Mouse (Mus musculus) hindbrain, embryonic 16.5 days (tissue): ENCODE data around the gene Zc3h12c. TPM values are rescaled to one million over a fixed set of nuclear protein-coding genes. Genes with fewer than 3 reads are reported as not detected.

ENCODE experiments used
- ATAC-seq: fragments of 200-750 bp; cut with Nextera tagmentation; 2 replicates; pipeline ENCODE4 v1.8.0; 2017; ENCODE audit warnings: moderate TSS enrichment, moderate library complexity
- H3K27ac ChIP-seq: fragments of 300-500 bp; sonication (generic); 2 replicates; pipeline ENCODE4 v1.5.1; 2014; ENCODE audit warnings: low read depth, mild to moderate bottlenecking, control low read depth, low read length, moderate library complexity
- H3K27me3 ChIP-seq: fragments of 300-500 bp; sonication (generic); replicated peaks from 2 replicates; pipeline ENCODE4 v1.6.1; 2014; ENCODE audit warnings: low read length; ENCODE audit not compliant: control insufficient read depth, insufficient read depth
- H3K36me3 ChIP-seq: fragments of 300-500 bp; sonication (generic); 2 replicates; pipeline ENCODE4 v1.6.1; 2014; ENCODE audit warnings: mild to moderate bottlenecking, low read length, moderate library complexity, mixed read lengths; ENCODE audit not compliant: control insufficient read depth, insufficient read depth
- H3K4me1 ChIP-seq: fragments of 300-500 bp; sonication (generic); 2 replicates; pipeline ENCODE4 v1.6.1; 2014; ENCODE audit warnings: low read depth, low read length; ENCODE audit not compliant: control insufficient read depth, insufficient read depth
- H3K4me2 ChIP-seq: fragments of 300-500 bp; sonication (generic); 2 replicates; pipeline ENCODE4 v1.6.1; 2014; ENCODE audit warnings: mild to moderate bottlenecking, low read length, control low read depth, moderate library complexity
- H3K4me3 ChIP-seq: fragments of 300-500 bp; sonication (generic); 2 replicates; pipeline ENCODE4 v1.5.1; 2014; ENCODE audit warnings: mild to moderate bottlenecking, low read length, control low read depth, moderate library complexity
- H3K9ac ChIP-seq: fragments of 300-500 bp; sonication (generic); 2 replicates; pipeline ENCODE4 v1.6.1; 2014; ENCODE audit warnings: low read depth, mild to moderate bottlenecking, control low read depth, low read length, moderate library complexity
- H3K9me3 ChIP-seq: fragments of 300-500 bp; sonication (generic); 2 replicates; pipeline ENCODE4 v1.6.1; 2014; ENCODE audit warnings: mild to moderate bottlenecking, low read length, moderate library complexity; ENCODE audit not compliant: control insufficient read depth
- WGBS: fragments of 180-500 bp; shearing (Covaris S2); extraction: QIAGEN DNeasy Blood & Tissue Kit; methylation state at CpG from one replicate; pipeline ENCODE4 v1.1.7; 2014; 5-methylcytosine and 5-hydroxymethylcytosine counted together
- polyA plus RNA-seq: library from polyadenylated mRNA; unstranded; fragments of >200 nt; fragmentation: Nextera tagmentation; extraction: Ambion mirVana; gene quantifications from 2 replicates; pipeline ENCODE4 v1.2.1, GENCODE M21; 2015

Gene Zc3h12c
- polyA plus RNA-seq, 1 experiment from 2014 or later: 3.0 TPM

DNA sequence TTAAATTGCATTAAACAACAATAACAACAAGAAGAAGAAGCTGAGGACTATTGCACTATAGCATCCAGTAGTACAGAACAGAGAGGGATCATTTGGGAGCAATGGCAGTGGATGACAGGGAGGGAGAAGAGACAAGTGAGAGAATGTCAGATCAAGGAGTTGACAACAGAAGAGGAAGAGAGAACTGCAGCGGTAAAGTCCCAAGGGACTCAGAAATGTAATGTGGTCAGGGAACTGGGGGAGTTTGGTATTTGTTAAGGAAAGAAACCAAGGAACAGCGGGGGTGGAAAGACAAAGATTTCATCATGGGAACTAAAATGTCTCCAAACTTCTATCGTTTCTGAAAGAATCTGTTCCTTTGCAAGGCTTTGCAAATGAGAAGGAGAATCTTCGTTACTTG, 22.5 kb upstream of the Zc3h12c start:
- no peak overlapping the region for H3K4me3 ChIP-seq
- H3K27ac ChIP-seq: no peak overlapping the region
- 81% methylated on average over 4 of the region's 4 CpGs for WGBS
- ATAC-seq: no peak
- H3K4me2 ChIP-seq: no peak overlapping the region
- H3K36me3 ChIP-seq: no peaks in the 10 kb centered on the region
- no peak overlapping the region for H3K9ac ChIP-seq
- H3K27me3 ChIP-seq: no peaks in the 10 kb centered on the region
- H3K4me1 ChIP-seq: no peaks in the 10 kb centered on the region
- H3K9me3 ChIP-seq: no peaks in the 10 kb centered on the region

DNA sequence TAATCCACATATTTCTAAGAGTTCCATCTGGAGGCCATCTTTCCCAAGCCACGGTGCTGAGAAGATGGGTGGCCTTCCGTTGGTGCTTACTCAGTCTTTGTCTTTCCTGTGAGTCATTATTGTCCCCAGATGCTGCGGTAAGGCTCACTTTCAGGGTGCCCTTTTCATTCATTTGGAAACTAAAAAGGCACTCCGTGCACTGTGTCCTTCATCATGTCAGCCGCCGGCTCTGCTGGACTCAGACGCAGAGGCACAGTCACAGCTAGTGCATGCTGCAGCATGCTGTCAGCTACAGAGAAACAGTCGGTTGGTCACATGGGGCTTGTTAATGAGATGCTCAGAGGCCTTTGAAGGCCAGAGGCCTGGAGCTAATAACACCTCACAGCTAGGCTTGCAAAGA, 19.7 kb upstream of the Zc3h12c start:
- H3K27me3 ChIP-seq: no peaks in the 10 kb centered on the region
- no peak overlapping the region for H3K27ac ChIP-seq
- no peaks in the 10 kb centered on the region for H3K9me3 ChIP-seq
- no peak overlapping the region for H3K4me3 ChIP-seq
- ATAC-seq: peak; percentile 76
- peak overlapping the region; percentile 33; the same call in 1 of the 2 replicates for H3K9ac ChIP-seq
- WGBS: 13% methylated on average over 8 of the region's 8 CpGs
- H3K4me1 ChIP-seq: no peaks in the 10 kb centered on the region
- 0 out of 2 replicates have a peak overlapping the region, but pooled peaks have one; percentile 13 for H3K4me2 ChIP-seq
- H3K36me3 ChIP-seq: no peaks in the 10 kb centered on the region

DNA sequence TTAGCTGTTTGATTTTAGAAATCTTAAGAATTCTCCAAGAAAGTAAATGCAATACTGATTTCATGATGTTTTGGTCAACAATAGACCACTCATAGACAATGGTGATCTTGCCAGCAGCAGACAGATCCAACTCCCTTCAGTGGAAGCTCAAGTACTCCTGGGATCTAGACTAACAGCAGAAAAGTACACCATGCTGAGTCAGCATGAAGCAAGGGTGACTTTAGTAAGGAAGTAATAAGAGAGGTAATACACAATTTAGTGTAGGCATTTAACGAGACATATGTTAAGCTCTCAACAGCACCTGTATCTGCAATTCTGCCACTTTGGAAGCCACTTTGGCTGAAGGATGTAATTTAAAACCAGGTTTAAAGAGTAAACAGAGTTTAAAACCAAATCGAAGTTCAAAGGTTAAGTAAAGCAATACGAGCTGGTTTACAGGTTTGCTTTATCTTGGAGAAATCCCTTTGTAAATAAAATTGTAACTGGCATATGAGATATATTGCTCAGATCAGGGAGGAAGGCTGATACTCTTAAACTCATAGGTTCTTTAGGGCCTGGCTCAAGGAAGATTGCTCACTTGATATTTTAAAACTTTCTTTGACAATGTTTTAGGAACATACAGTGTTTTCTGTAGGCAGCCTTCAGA, 18.0 kb upstream of the Zc3h12c start:
- WGBS: 86% methylated on average over 3 of the region's 3 CpGs
- Histone ChIP-seq H3K4me3 (no peak overlapping the region), H3K36me3 (no peaks in the 10 kb centered on the region), H3K9me3 (no peaks in the 10 kb centered on the region), H3K4me2 (no peak overlapping the region), H3K27ac (no peak overlapping the region), H3K27me3 (no peaks in the 10 kb centered on the region), H3K9ac (no peak overlapping the region), H3K4me1 (no peaks in the 10 kb centered on the region)
- ATAC-seq: no peak

DNA sequence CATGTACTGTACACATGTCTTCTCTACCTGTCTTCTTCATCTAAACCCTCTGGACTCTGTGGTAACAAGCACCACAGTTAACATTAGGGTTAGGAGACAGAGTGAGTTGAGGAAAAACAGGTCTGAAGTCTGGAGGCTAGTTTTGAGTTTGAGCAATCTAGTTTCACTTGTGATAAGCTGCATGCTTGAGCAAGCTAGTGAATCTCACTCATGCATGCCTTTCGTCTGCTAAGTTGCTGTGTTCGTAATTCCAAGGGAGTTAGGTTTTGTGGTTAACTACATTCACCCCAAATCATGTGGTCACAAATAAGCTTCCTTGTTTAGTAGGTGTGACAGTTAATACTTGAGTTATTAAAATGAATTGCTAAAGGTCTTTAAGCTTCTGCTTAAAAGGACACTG, 13.0 kb upstream of the Zc3h12c start:
- H3K4me1 ChIP-seq: no peaks in the 10 kb centered on the region
- H3K27me3 ChIP-seq: no peaks in the 10 kb centered on the region
- H3K27ac ChIP-seq: no peak overlapping the region
- 81% methylated on average over 2 of the region's 2 CpGs for WGBS
- no peak overlapping the region for H3K9ac ChIP-seq
- ATAC-seq: no peak
- H3K4me3 ChIP-seq: no peak overlapping the region
- no peak overlapping the region for H3K4me2 ChIP-seq
- no peaks in the 10 kb centered on the region for H3K9me3 ChIP-seq
- no peaks in the 10 kb centered on the region for H3K36me3 ChIP-seq

DNA sequence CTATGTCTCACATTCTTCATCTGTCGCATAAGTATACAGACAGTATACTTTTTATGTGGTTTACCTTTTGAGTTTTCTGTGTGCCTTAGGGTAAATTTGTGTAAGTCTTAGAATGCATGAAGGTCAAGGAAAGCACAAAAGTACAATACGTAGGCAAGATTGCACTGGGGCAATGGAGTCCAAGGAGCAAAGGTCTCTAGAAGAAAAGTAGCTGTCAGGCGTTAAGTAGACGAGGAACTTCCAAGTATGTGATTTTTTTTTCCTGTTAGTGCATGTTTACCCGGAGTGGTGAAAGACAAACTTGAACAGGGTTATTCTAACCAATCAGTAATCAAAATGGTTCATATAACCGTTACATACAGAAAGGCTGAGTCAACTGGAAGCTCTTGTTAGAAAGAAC, 12.5 kb upstream of the Zc3h12c start:
- H3K9ac ChIP-seq: no peak overlapping the region
- no peak overlapping the region for H3K4me3 ChIP-seq
- H3K27ac ChIP-seq: no peak overlapping the region
- no peak overlapping the region for H3K4me2 ChIP-seq
- WGBS: 90% methylated on average over 6 of the region's 6 CpGs
- H3K9me3 ChIP-seq: no peaks in the 10 kb centered on the region
- H3K27me3 ChIP-seq: no peaks in the 10 kb centered on the region
- no peaks in the 10 kb centered on the region for H3K4me1 ChIP-seq
- no peak for ATAC-seq
- H3K36me3 ChIP-seq: no peaks in the 10 kb centered on the region

DNA sequence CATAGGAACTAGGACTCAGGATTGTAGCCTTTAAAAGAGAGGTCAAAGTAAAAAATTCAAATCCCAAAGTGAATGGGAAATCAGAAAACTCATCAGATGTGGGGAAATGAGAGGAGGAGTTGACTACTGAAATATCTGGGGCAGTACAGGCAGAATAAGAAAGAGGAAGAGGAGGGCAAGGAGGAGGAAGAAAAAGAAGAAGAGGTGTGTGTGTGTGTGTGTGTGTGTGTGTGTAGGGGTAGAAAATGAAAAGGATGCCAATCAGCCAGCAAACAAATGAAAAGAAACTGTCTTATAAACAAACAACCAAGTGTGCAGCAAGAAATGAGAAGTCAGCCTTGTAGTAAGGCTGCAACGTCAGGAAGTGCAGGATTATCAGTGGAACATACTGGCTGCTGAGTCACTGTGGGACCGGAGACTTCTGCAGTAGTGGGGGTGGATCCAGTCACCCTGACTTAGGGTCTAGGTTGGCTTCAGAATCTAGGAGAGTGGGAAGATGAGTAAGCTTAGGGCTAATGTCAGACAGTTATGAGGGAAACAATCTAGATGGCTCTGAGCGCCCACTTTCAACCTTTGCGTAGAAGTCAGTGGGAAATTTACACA, 7.0 kb upstream of the Zc3h12c start:
- H3K27ac ChIP-seq: no peak overlapping the region
- no peak for ATAC-seq
- no peak overlapping the region for H3K4me3 ChIP-seq
- H3K27me3 ChIP-seq: no peaks in the 10 kb centered on the region
- 92% methylated on average over 4 of the region's 4 CpGs for WGBS
- H3K9me3 ChIP-seq: no peaks in the 10 kb centered on the region
- H3K4me1 ChIP-seq: no peaks in the 10 kb centered on the region
- H3K9ac ChIP-seq: no peak overlapping the region
- no peaks in the 10 kb centered on the region for H3K36me3 ChIP-seq
- no peak overlapping the region for H3K4me2 ChIP-seq

DNA sequence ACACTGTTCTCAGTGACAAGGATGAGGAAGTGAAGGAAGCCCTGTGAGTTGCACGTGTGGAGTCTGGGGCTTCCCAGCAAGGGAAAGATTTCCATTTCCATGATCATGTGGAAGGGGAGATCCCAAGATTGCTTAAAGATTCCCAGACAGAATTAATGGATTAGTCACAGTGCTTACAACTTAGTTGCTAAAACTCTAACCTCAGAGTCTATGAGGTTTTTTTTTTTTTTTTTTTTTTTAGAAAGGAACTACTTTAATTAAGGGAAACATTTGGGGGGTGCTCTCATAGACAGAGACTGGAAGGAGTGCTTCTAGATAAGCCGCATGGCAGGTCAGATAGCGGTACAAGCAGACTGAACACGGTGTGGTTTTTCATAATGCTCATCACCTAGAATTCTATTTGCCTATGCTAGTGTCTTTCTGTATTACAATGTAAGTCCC, 6.3 kb upstream of the Zc3h12c start:
- Histone ChIP-seq H3K4me3 (no peak overlapping the region), H3K27ac (no peak overlapping the region), H3K9me3 (no peaks in the 10 kb centered on the region), H3K36me3 (no peaks in the 10 kb centered on the region), H3K4me1 (no peaks in the 10 kb centered on the region; the same call in 1 of the 2 replicates), H3K27me3 (no peaks in the 10 kb centered on the region), H3K4me2 (no peak overlapping the region), H3K9ac (no peak overlapping the region)
- WGBS: 86% methylated on average over 4 of the region's 4 CpGs
- no peak for ATAC-seq

DNA sequence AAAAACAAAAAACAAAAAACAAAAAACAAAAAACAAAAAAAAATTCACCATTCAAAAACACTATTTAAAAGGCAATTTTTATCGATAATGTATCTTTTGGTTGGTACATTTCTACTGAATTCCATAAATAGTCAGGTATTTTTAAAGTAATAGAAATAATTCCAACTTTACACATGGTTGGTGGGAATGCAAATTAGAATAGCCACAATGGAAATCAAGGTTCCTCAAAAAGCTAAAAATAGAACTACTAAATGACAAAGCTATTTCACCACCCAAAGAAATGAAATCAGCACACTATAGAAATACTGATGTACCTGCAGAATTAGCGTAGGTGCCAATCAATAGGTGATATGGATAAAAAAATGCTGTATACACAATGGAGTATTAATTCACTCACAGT, 5.6 kb upstream of the Zc3h12c start:
- 96% methylated on average over 2 of the region's 2 CpGs for WGBS
- no peak overlapping the region for H3K9ac ChIP-seq
- H3K27me3 ChIP-seq: no peaks in the 10 kb centered on the region
- no peak overlapping the region for H3K27ac ChIP-seq
- no peak overlapping the region for H3K4me3 ChIP-seq
- H3K4me2 ChIP-seq: no peak overlapping the region
- H3K4me1 ChIP-seq: peaks cover 4% of the 10 kb centered on the region
- no peaks in the 10 kb centered on the region for H3K36me3 ChIP-seq
- ATAC-seq: no peak
- no peaks in the 10 kb centered on the region for H3K9me3 ChIP-seq

DNA sequence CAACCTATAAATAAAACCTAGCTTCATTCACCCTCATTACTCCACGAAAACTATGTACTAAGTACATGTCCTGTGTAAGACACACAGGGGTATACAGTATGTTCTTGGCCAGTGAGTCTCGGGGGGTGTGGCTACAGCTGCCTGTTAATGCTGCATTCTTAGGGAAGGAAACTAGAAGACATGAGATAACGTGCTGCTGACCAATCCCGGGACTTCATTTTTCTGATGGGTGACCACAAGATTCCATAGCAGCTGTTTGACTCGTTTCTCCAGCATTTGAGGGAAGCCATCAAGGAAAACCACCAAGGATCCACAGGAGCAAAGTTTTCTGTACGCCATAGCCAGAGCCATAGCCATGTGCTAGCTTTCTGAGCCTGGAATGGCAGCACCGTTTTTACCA, 4.2 kb upstream of the Zc3h12c start:
- no peak overlapping the region for H3K4me3 ChIP-seq
- no peak overlapping the region for H3K9ac ChIP-seq
- H3K27me3 ChIP-seq: no peaks in the 10 kb centered on the region
- H3K4me2 ChIP-seq: no peak overlapping the region
- ATAC-seq: no peak
- no peaks in the 10 kb centered on the region for H3K9me3 ChIP-seq
- H3K4me1 ChIP-seq: peaks cover 6% of the 10 kb centered on the region
- no peaks in the 10 kb centered on the region for H3K36me3 ChIP-seq
- no peak overlapping the region for H3K27ac ChIP-seq
- WGBS: 68% methylated on average over 7 of the region's 7 CpGs
